Mouse (Mus musculus) thymus, postnatal 25 days (tissue): ENCODE results near the gene Gm48552.

Experiments used
- DNase-seq: peaks from one replicate; pipeline ENCODE4 v3.0.0; 2022

Gene Gm48552

GRCm38 (mm10) chr10:81433541-81434289, 44.9 kb downstream of the Gm48552 start:
- DNase-seq: peak; percentile 73

GRCm38 (mm10) chr10:81434361-81435263, 45.8 kb downstream of the Gm48552 start:
- peak; percentile 41 for DNase-seq

- DNase-seq: no peak
Measured at GRCm38 (mm10) chr10:81435436-81435835, 46.6 kb downstream of the Gm48552 start.
